Mouse (Mus musculus) Patski (cell line): Measurements from ENCODE around the gene Idh3a. TPM values are rescaled to one million over a fixed set of nuclear protein-coding genes. Genes with fewer than 3 reads are reported as not detected.

Experiments
- ATAC-seq: fragments of 100-300 bp; one replicate; pipeline ENCODE4 v1.8.0; 2021
- CTCF ChIA-PET: fragments of 350-600 bp; sonication (Branson Sonifier 250); formaldehyde crosslinking; loops from one replicate; lab custom pipeline; 2022; ENCODE audit warnings: inconsistent platforms; lab: Charles Lee
- POLR2A ChIA-PET: fragments of 350-600 bp; sonication (Branson Sonifier 250); formaldehyde crosslinking; loops from one replicate; lab custom pipeline; 2022; ENCODE audit warnings: antibody characterized with exemption, inconsistent platforms; lab: Charles Lee
- DNase-seq: peaks from one replicate; pipeline ENCODE4 v3.0.0-alpha.2; 2011; ENCODE audit warnings: low read depth, low spot score
- H3K27me3 ChIP-seq: fragments of 371-371 bp; one replicate; pipeline ENCODE4 v1.5.1; 2021
- CTCF ChIP-seq: fragments of 100-300 bp; IDR thresholded peaks from one replicate; pipeline ENCODE4 v1.5.1; 2021
- in situ Hi-C: fragments of 300-500 bp; cut with MboI; formaldehyde crosslinking; loops from 3 replicates; pipeline ENCODE4 v1.11.1; 2018; ENCODE audit warnings: low pct_unique_long_range_greater_than_20kb, mixed read lengths
- polyA plus RNA-seq: library from polyadenylated mRNA; unstranded; gene quantifications from one replicate; pipeline ENCODE4 v1.2.3, GENCODE M21; 2021

Idh3a gene
- polyA plus RNA-seq: 319 TPM

DNA sequence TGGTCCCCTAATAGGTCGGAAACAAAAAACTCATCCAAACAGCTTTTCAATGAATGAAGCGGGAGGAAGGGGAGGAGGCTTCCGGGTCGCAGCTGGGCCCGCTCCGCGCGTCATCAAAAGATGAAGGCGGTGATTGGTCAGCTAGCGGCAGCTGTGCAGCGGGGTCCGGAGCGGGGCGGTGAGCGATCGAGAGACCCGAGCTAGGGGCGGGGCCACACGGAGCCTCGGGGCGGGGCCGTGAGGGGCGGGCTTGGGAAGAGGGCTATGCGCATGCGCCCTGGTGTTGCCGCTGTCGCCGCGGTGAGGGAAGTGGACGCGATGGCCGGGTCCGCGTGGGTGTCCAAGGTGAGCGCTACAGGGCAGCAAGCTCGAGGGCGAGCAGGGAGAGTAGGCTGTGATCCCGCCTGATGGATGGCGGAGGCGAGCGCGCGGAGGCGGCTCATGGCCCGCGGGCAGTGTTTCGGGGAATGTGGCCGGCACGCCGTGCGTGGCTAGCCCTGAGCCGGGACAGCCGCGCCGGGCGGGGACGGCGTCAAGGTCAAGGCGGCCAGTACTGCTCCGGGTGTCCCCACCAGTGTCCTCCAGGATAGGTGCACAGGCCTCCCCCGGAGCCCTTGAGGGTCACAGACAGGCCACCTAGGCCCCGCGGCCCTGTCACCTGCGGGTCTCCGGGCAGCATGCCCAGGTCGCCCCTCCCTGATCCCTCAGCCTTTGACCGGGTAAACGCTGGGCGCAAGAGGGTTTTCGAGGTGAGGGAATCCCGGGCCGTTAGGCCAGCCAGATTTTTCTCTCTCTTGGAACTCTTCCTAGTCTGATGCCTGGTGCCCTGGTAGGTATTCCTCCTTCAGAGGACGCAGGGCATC is at the start of gene Idh3a:
Gene Idh3a, plus strand, starts transcription at position 136 of the 863 bp plus-strand sequence.
- TF ChIP-seq CTCF: no peak
- CTCF ChIA-PET: interaction anchor here (1.0 kb wide), 1 partner anchor 9 kb away, joined by 3 read pairs; no protein-coding TSS in a partner anchor
- in situ Hi-C loops: no loop called here
- H3K27me3 ChIP-seq: no peaks in the 10 kb centered on the region
- DNase-seq (peak; percentile 72), ATAC-seq (peak; percentile 99)
- POLR2A ChIA-PET: interaction anchor here (1.2 kb wide), 1 partner anchor 12 kb away, joined by 3 read pairs; no protein-coding TSS in a partner anchor

DNA sequence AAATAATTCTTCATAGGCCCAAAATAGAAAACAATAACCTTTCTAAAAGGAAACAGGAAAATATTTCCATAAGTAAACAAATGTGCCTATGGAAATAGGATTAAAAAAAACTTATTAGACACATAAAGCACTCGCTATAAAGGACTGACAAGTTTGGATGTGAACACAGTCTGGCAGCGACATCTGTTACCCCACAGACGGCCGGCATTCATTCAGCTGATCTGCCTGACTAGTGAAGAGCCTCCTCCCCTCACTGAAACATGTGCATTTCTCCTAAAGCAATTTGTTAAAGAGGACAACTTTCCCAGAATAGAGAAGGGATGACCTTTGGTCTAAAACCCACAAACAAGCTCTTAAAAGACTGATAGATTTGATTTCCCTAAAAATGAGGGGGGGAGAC is 49.1 kb upstream of the Idh3a start:
- POLR2A ChIA-PET: no interaction called here

DNA sequence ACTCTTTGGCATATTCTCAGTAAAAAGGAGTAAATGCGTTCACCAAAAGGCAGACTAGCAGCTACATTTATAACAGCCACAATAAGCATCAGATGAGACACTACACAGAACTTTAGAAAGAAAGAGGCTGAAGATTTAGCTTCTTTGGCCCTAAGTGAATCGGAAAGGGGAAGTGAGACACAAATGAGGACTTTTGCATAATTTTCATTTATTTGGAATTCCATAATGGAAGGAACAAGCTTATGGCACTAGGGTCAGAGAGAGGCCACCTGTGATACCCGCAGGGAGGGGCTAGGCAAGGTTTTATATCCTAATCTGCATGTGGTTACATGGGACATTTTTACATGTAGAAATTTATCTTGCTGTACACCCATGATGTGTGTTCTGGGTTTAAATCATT is 48.7 kb upstream of the Idh3a start:
- TF ChIP-seq CTCF: no peak
- H3K27me3 ChIP-seq: no peaks in the 10 kb centered on the region
- DNase-seq: no peak
- ATAC-seq: no peak
- CTCF ChIA-PET: interaction anchor here (1.4 kb wide), 1 partner anchor 9 kb away, joined by 4 read pairs; no protein-coding TSS in a partner anchor
- POLR2A ChIA-PET: interaction anchor here (0.8 kb wide), 1 partner anchor 17 kb away, joined by 3 read pairs; no protein-coding TSS in a partner anchor
- in situ Hi-C loops: no loop called here

More for the DNA sequence above, 49.1 kb upstream of the Idh3a start:
- in situ Hi-C loops: no loop called here
- CTCF ChIA-PET: interaction anchor here (1.4 kb wide), 1 partner anchor 8 kb away, joined by 4 read pairs; no protein-coding TSS in a partner anchor
- no peaks in the 10 kb centered on the region for H3K27me3 ChIP-seq
- DNase-seq (no peak), ATAC-seq (no peak)
- TF ChIP-seq CTCF: no peak

DNA sequence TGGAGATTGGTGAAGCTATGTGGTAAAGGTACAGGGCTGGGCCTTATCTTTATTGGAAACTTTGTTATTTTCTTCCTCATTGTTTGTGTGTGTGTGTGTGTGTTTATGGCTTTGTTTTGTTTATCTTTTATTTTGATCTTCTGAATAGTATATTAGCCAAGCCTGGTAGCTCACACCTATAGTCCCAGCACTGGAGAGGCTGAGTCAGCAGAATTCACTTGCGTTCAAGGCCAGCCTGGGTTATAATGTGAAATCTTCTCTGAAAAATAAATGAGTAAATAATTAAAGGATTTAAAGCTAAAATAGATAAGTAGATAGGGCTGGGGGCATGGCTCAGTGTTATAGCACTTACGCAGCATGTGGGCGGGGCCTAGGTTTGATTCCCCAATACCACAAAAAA is 47.9 kb upstream of the Idh3a start:
- POLR2A ChIA-PET: no interaction called here
- in situ Hi-C loops: no loop called here
- DNase-seq: no peak
- no peaks in the 10 kb centered on the region for H3K27me3 ChIP-seq
- no peak for TF ChIP-seq CTCF
- CTCF ChIA-PET: interaction anchor here (1.0 kb wide), 1 partner anchor 9 kb away, joined by 3 read pairs; no protein-coding TSS in a partner anchor
- ATAC-seq: no peak

DNA sequence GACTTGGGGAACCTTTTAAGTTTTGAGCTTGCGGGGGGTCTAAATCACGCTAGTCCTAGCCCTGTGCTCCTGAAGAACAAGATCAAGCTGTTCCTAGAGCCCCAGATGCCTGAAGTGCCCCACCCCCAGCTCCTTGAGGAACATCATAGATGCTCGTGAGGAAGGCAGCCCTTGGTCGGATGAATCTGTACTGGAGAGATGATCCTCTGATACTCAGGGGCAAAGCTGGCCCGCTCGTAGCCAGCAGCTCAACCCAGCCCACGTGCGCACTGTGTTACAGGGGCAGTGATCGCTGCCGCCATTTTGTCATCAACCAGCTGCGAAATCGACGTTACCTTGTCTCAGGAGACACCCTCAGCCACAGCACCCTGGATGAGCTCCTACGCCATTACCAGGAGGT is 47.5 kb upstream of the Idh3a start, which contains the start of gene Sh2d7:
Gene Sh2d7, plus strand, starts transcription at position 301 of the 400 bp plus-strand sequence.
- POLR2A ChIA-PET: no interaction called here
- in situ Hi-C loops: no loop called here
- no peak for ATAC-seq
- CTCF ChIA-PET: interaction anchor here (1.0 kb wide), 1 partner anchor 9 kb away, joined by 3 read pairs; no protein-coding TSS in a partner anchor
- DNase-seq: no peak
- TF ChIP-seq CTCF: no peak
- no peaks in the 10 kb centered on the region for H3K27me3 ChIP-seq

DNA sequence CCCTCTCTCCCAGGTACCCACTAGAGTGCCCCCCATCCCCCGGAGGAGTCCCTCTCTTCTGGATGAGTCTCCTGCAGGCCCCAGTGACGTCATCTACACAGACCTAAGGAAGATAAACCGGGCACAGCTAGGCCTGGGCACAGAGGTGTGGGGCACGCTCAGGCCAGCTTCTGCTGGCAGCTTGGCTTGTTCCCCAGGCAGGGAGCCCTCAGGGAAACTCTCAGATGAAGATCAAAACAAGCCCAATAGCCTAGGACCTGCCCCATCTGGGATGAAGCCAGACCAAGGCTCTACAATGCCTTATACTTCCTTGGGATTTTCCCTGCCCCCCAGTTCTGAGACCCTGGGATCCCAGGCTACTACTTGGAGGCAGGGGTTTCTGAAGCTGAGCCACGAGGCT is 45.3 kb upstream of the Idh3a start:
- DNase-seq: no peak
- no peaks in the 10 kb centered on the region for H3K27me3 ChIP-seq
- ChIA-PET CTCF (interaction anchor here (1.2 kb wide), 1 partner anchor 17 kb away, joined by 4 read pairs; no protein-coding TSS in a partner anchor), POLR2A (no interaction called here)
- no peak for TF ChIP-seq CTCF
- ATAC-seq: no peak
- in situ Hi-C loops: no loop called here

DNA sequence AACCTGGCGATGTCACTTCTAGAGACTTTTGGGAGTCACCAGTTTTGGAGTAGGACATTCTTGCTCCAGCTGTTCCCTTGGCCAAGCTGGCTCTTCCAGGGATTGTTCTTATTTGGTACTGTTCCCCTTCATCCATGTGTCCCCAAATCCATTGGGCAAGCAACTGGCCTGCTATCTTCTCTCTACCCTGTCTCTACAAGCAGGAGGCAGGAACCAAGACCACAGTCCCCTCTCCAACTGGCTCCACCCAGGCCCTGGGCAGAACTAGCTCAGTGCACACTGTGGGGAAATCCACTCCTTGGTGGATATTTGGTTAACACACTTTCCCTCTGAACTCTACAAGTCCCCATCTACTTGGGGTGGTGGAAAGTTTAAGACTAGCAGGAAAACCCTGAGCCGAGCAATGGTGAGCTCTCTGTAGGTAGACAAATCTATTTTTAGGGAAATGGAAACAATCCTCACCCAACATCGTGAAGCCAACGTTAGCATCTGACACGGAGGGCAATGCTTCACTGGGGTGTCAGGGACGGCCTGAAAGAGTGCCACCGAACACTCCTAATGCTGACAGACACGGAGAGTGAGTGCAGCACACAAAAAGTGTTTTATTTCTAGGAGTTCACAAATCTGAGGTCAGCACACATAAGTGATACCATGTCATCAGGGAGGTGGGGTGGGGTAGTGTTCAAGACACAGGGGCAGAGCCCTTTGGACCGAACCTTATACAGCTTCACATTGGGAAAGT is 41.8 kb upstream of the Idh3a start:
- TF ChIP-seq CTCF: no peak
- POLR2A ChIA-PET: interaction anchor here (0.8 kb wide), 1 partner anchor 15 kb away, joined by 3 read pairs; no protein-coding TSS in a partner anchor
- DNase-seq (no peak), ATAC-seq (no peak)
- in situ Hi-C loops: no loop called here
- CTCF ChIA-PET: interaction anchor here (0.6 kb wide), 1 partner anchor 365 kb away, joined by 3 read pairs; no protein-coding TSS in a partner anchor
- no peaks in the 10 kb centered on the region for H3K27me3 ChIP-seq

DNA sequence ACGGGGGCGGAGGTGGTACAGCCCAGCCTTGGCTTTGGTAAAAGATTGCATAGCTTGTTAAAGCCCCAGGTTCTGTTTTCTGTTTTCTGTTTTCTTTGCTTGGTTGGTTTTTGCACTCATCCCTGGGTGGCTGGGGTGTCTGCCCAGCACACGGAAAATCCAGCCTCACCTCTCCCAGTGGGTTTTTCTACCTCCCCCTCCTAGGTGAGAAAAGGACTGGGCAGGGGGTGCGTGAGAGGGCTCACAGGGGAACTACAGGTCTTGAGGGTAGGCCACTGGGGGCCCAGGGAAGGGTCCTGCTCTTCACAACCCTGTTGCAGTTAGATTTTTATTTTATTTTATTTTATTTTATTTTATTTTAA is 41.2 kb upstream of the Idh3a start:
- ChIA-PET POLR2A (interaction anchor here (0.8 kb wide), 1 partner anchor 14 kb away, joined by 3 read pairs; no protein-coding TSS in a partner anchor), CTCF (interaction anchor here (0.6 to 1.2 kb wide), 2 partner anchors 14 to 365 kb away, joined by 3 to 4 read pairs; no protein-coding TSS in a partner anchor)
- TF ChIP-seq CTCF: no peak
- ATAC-seq: no peak
- H3K27me3 ChIP-seq: no peaks in the 10 kb centered on the region
- in situ Hi-C loops: no loop called here
- DNase-seq: no peak

DNA sequence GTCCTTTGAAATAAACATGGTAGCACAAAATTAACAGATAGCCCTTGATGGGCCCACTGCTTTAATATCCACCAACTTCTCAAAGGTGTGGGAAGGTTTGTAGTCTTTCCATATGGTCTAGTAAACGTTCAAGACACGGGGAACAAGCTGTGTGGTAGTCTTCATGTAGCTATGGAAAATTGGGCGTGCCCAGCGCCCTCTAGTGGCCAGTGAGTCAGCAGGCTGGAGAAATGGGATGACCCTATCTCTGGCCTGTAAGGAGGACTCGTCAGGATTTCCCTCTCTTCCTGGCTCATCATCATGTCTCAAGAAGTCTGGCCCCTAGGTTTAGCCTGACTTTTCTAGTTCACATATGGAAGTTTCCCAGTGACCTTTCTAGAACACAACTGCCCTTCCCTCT is 38.6 kb upstream of the Idh3a start:
- peak; percentile 93 for TF ChIP-seq CTCF
- ATAC-seq (no peak), DNase-seq (no peak)
- no peaks in the 10 kb centered on the region for H3K27me3 ChIP-seq
- POLR2A ChIA-PET: interaction anchor here (0.6 kb wide), 1 partner anchor 124 kb away, joined by 4 read pairs; no protein-coding TSS in a partner anchor
- CTCF ChIA-PET: interaction anchor here (0.6 to 1.1 kb wide), 4 partner anchors 9 to 110 kb away, joined by 3 to 5 read pairs (median 3); partner anchors contain the start of gene Sh2d7
- in situ Hi-C loops: no loop called here

DNA sequence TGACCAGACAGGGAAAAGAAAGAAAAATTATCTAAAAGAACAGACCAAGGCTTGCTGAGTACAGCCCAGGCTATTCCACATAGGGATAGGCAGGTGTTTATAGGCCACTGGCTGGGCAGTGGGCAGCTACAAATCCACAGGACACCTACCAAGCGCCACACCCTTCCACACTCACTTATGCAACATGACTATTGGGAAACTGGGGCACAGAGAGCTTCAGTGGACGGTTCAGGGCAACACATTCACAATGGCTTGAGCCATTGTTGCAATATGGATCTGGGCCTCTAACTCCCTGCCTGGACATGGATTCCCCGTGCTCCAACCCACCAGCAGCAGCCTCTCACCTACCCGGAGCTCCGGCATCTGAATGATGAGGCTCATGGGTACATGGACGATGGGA is 36.7 kb upstream of the Idh3a start:
- in situ Hi-C loops: no loop called here
- no peak for DNase-seq
- ATAC-seq: no peak
- POLR2A ChIA-PET: no interaction called here
- CTCF ChIA-PET: no interaction called here
- no peak for TF ChIP-seq CTCF
- H3K27me3 ChIP-seq: no peaks in the 10 kb centered on the region
